Mouse (Mus musculus): ENCODE measurements at regions not wholly inside any gene's neighbourhood (a gene's known extent, or its start where the extent isn't known, plus 50 kb on each side); places are given as distances from the start of the nearest gene placed in this dataset.

DNA sequence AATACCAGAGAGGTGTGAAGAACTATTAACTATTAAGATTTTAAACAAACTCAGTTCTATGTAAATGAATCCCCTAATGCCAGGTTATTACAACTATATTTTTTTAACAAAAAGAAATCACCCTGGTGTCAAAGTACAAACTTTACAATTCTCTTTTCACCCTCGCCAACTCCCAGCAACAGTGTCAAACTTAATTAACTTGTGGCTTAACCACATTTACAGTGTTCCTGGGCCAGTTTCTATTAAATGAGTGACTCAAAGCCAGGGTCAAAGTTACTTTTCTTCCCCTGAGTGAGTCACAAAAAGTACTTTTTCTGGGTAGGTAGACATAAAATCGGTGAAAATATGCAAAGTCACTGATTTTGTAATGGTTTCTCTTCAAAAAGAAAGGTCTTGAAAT lies 782.0 kb downstream of the Nr2f2 start:
- no peak for TF ChIP-seq POLR2A (IDR thresholded peaks at IDR 0.05; ENCODE audit: extremely low read depth, insufficient read depth, low read length)
- no peak for TF ChIP-seq CTCF (IDR thresholded peaks at IDR 0.05; ENCODE audit: low read depth, low read length)

Data from liver, adult 2 months (tissue).